Mouse (Mus musculus) left cerebral cortex, adult 6 months (tissue): ENCODE measurements around the gene Dpy30. TPM values are rescaled to one million over a fixed set of nuclear protein-coding genes. Genes with fewer than 3 reads are reported as not detected.

Experiments
- long read RNA-seq, 2 experiments: library from polyadenylated mRNA; unstranded; transcript quantifications; one replicate each; pipeline ENCODE4 v2.0.0; 2019 to 2020
- polyA plus RNA-seq: library from polyadenylated mRNA; unstranded; fragments of <200 nt; fragmentation: Nextera tagmentation; gene quantifications from 2 replicates; pipeline ENCODE4 v1.2.3, GENCODE M21; 2021

Gene Dpy30
- polyA plus RNA-seq: 112 and 131 TPM in 2 replicates
- long read RNA-seq, experiment 1, transcript Dpy30-206 (5 exons, 734 nt): major isoform, 23 of 26 reads
- long read RNA-seq, experiment 1, partial matches to known transcripts: 0 of 26 reads
- long read RNA-seq, experiment 1, other reads (novel, unspliced or antisense): 1 of 26 reads
- long read RNA-seq, experiment 2, transcript Dpy30-206 (5 exons, 734 nt): major isoform, 50 of 61 reads
- long read RNA-seq, experiment 2, transcript Dpy30-203 (4 exons, 694 nt): minor isoform, 5 of 61 reads
- long read RNA-seq, experiment 2, partial matches to known transcripts: 2 of 61 reads
- long read RNA-seq, experiment 2, other reads (novel, unspliced or antisense): 1 of 61 reads

GRCm38 (mm10) chr17:74323844-74324243 lies at the start of gene Dpy30:
Gene Dpy30 (minus strand): TSS chr17:74323944.

DNA sequence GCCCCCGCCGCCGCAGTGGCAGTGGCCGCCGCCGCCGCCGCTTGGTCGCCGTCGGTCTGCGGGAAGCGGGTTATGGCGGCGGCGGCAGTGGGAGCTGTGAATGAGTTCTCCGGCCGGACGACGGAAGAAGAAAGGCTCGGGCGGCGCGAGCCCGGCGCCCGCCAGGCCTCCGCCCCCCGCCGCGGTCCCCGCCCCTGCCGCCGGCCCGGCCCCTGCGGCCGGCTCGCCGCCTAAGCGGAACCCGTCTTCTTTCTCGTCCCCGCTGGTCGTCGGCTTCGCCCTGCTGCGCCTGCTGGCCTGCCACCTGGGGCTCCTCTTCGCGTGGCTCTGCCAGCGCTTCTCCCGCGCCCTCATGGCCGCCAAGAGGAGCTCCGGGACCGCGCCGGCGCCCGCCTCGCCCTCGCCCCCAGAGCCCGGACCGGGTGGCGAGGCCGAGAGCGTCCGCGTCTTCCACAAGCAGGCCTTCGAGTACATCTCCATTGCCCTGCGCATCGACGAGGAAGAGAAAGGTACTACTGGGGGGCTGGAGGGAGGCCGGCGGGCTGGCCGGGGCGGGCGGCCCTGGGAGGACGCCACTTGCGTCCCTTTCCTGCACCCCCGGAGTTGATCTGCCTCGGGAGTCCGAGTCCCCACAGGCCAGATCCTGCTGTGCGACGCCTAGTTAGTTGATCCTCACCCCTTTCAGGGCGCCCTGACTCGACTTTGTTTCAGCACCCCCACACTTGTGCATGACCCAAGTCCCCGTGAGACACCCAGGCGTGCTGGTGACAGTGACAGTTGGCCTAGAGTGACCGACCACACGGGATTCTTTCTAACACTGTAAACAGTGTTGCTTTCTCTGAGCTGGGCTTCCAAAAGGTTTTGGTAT lies 15.4 kb upstream of the Dpy30 start, which contains the start of gene Spast:
Spast (plus strand) TSS at position 51 of the 868 bp plus-strand sequence.

GRCm38 (mm10) chr17:74295026-74295970 lies 28.4 kb downstream of the Dpy30 start, which contains the start of gene Memo1:
Gene Memo1 (minus strand): TSS chr17:74295521.

Other genes starting within 250 kb of the Dpy30 start
- gene Memo1, start 28.4 kb downstream of the Dpy30 start, polyA plus RNA-seq: 25.6 and 28.6 TPM in 2 replicates
- 5.3 and 5.6 TPM in 2 replicates for gene Spast, start 15.0 kb upstream of the Dpy30 start, polyA plus RNA-seq
- 14.1 and 17.3 TPM in 2 replicates for gene Slc30a6, start 71.7 kb upstream of the Dpy30 start, polyA plus RNA-seq
- gene Nlrc4, start 135.2 kb upstream of the Dpy30 start, polyA plus RNA-seq: 0.28 and 0.29 TPM in 2 replicates
- 77.3 and 91.6 TPM in 2 replicates for gene Yipf4, start 165.5 kb upstream of the Dpy30 start, polyA plus RNA-seq
- 68.6 and 101 TPM in 2 replicates for gene Birc6, start 204.4 kb upstream of the Dpy30 start, polyA plus RNA-seq